Mouse (Mus musculus): ENCODE measurements around the gene Zfp213.

Gene Zfp213

GRCm38 (mm10) chr17:23587253-23587652 lies 23.2 kb upstream of the Zfp213 start:
- no peak for TF ChIP-seq GATA4 (IDR thresholded peaks at IDR 0.05; ENCODE audit: insufficient replicate concordance, low read length)

- no peak; the same call in 1 of the 2 replicates for TF ChIP-seq GATA4 (IDR thresholded peaks at IDR 0.05; ENCODE audit: insufficient replicate concordance, low read length)
Measured at GRCm38 (mm10) chr17:23585721-23586491, 21.9 kb upstream of the Zfp213 start.

- TF ChIP-seq GATA4 (IDR thresholded peaks at IDR 0.05; ENCODE audit: insufficient replicate concordance, low read length), result no peak
Measured at GRCm38 (mm10) chr17:23584786-23585185, 20.7 kb upstream of the Zfp213 start.

- no peak for TF ChIP-seq GATA4 (IDR thresholded peaks at IDR 0.05; ENCODE audit: insufficient replicate concordance, low read length)
Measured at GRCm38 (mm10) chr17:23575951-23576552, 12.0 kb upstream of the Zfp213 start.

- no peak for TF ChIP-seq GATA4 (IDR thresholded peaks at IDR 0.05; ENCODE audit: insufficient replicate concordance, low read length)
Measured at GRCm38 (mm10) chr17:23574130-23574529, 10.1 kb upstream of the Zfp213 start.

GRCm38 (mm10) chr17:23572059-23572458 lies 8.0 kb upstream of the Zfp213 start:
- no peak for TF ChIP-seq GATA4 (IDR thresholded peaks at IDR 0.05; ENCODE audit: insufficient replicate concordance, low read length)

- TF ChIP-seq GATA4 (IDR thresholded peaks at IDR 0.05; ENCODE audit: insufficient replicate concordance, low read length), result no peak
Measured at GRCm38 (mm10) chr17:23571084-23571483, 7.0 kb upstream of the Zfp213 start.

- no peak for TF ChIP-seq GATA4 (IDR thresholded peaks at IDR 0.05; ENCODE audit: insufficient replicate concordance, low read length)
Measured at GRCm38 (mm10) chr17:23570017-23570416, 6.0 kb upstream of the Zfp213 start.

- no peak for TF ChIP-seq GATA4 (IDR thresholded peaks at IDR 0.05; ENCODE audit: insufficient replicate concordance, low read length)
Measured at GRCm38 (mm10) chr17:23568370-23568769, 4.3 kb upstream of the Zfp213 start.

- TF ChIP-seq GATA4 (IDR thresholded peaks at IDR 0.05; ENCODE audit: insufficient replicate concordance, low read length), result no peak
Measured at GRCm38 (mm10) chr17:23566787-23567186, 2.7 kb upstream of the Zfp213 start.

- TF ChIP-seq GATA4 (IDR thresholded peaks at IDR 0.05; ENCODE audit: insufficient replicate concordance, low read length), result 0 out of 2 replicates have a peak, but pooled peaks have one; percentile 2
Measured at GRCm38 (mm10) chr17:23564368-23564715, 304 bp upstream of the Zfp213 start.

- TF ChIP-seq GATA4 (IDR thresholded peaks at IDR 0.05; ENCODE audit: insufficient replicate concordance, low read length), result no peak
Measured at GRCm38 (mm10) chr17:23559767-23560166, 4.3 kb downstream of the Zfp213 start.

- TF ChIP-seq GATA4 (IDR thresholded peaks at IDR 0.05; ENCODE audit: insufficient replicate concordance, low read length), result no peak
Measured at GRCm38 (mm10) chr17:23555243-23555916, 8.7 kb downstream of the Zfp213 start.

- no peak for TF ChIP-seq GATA4 (IDR thresholded peaks at IDR 0.05; ENCODE audit: insufficient replicate concordance, low read length)
Measured at GRCm38 (mm10) chr17:23554321-23554720, 9.7 kb downstream of the Zfp213 start.

GRCm38 (mm10) chr17:23553634-23554120 lies 10.4 kb downstream of the Zfp213 start:
- TF ChIP-seq GATA4 (IDR thresholded peaks at IDR 0.05; ENCODE audit: insufficient replicate concordance, low read length), result no peak
